Mouse (Mus musculus) hindbrain, postnatal 0 days (tissue): ENCODE results near the gene Jph2. TPM values are rescaled to one million over a fixed set of nuclear protein-coding genes. Genes with fewer than 3 reads are reported as not detected.

Experiments used
- ATAC-seq: fragments of 200-750 bp; cut with Nextera tagmentation; 2 replicates; pipeline ENCODE4 v1.8.0; 2017; ENCODE audit warnings: mild to moderate bottlenecking, moderate TSS enrichment, moderate library complexity
- DNase-seq: peaks from one replicate; pipeline ENCODE4 v3.0.0-alpha.2; 2015; ENCODE audit warnings: low spot score
- H3K27ac ChIP-seq: fragments of 300-500 bp; sonication (generic); 2 replicates; pipeline ENCODE4 v1.5.1; 2014; ENCODE audit warnings: mild to moderate bottlenecking
- H3K27me3 ChIP-seq: fragments of 300-500 bp; sonication (generic); 2 replicates; pipeline ENCODE4 v1.6.1; 2014; ENCODE audit warnings: low read length, mixed read lengths; ENCODE audit not compliant: insufficient read depth
- H3K36me3 ChIP-seq: fragments of 300-500 bp; sonication (generic); 2 replicates; pipeline ENCODE4 v1.6.1; 2014; ENCODE audit warnings: low read length, mixed read lengths; ENCODE audit not compliant: insufficient read depth
- H3K4me1 ChIP-seq: fragments of 300-500 bp; sonication (generic); 2 replicates; pipeline ENCODE4 v1.6.1; 2014; ENCODE audit warnings: antibody characterized with exemption, low read length, mixed read lengths; ENCODE audit not compliant: insufficient read depth
- H3K4me2 ChIP-seq: fragments of 300-500 bp; sonication (generic); 2 replicates; pipeline ENCODE4 v1.6.1; 2014; ENCODE audit warnings: low read depth, mild to moderate bottlenecking, low read length, moderate library complexity, mixed read lengths
- H3K4me3 ChIP-seq: fragments of 300-500 bp; sonication (generic); 2 replicates; pipeline ENCODE4 v1.5.1; 2014; ENCODE audit warnings: low read length
- H3K9ac ChIP-seq: fragments of 300-500 bp; sonication (generic); replicated peaks from 2 replicates; pipeline ENCODE4 v1.6.1; 2014; ENCODE audit warnings: mild to moderate bottlenecking, low read length, moderate library complexity, mixed read lengths
- H3K9me3 ChIP-seq: fragments of 300-500 bp; sonication (generic); 2 replicates; pipeline ENCODE4 v1.6.1; 2016; ENCODE audit warnings: low read length, mixed read lengths
- CTCF ChIP-seq: IDR thresholded peaks from 2 replicates; pipeline ENCODE4 v1.5.1; 2016; ENCODE audit warnings: antibody characterized with exemption, control low read depth, low read depth
- WGBS: fragments of 180-500 bp; shearing (Covaris S2); extraction: QIAGEN DNeasy Blood & Tissue Kit; methylation state at CpG from one replicate; pipeline ENCODE4 v1.1.7; 2014; 5-methylcytosine and 5-hydroxymethylcytosine counted together
- polyA plus RNA-seq: library from polyadenylated mRNA; unstranded; fragments of >200 nt; fragmentation: Nextera tagmentation; extraction: Ambion mirVana; gene quantifications from 2 replicates; pipeline ENCODE4 v1.2.1, GENCODE M21; 2015
- total RNA-seq: library from RNA; depleted of rRNA; stranded (reverse); fragments of >200 nt; gene quantifications from 2 replicates; pipeline ENCODE4 v1.2.3, GENCODE M21; 2014

The Jph2 gene
- total and polyA plus RNA-seq, 2 experiments from 2014 or later = 0.88 to 1.2 TPM

GRCm38 (mm10) chr2:163438246-163438618 lies 40.4 kb upstream of the Jph2 start, which contains the start of gene Gdap1l1:
TSS of gene Gdap1l1 (plus strand) at chr2:163438476.
- peak within 1 kb of the TSS; percentile 79 for H3K4me2 ChIP-seq
- no peaks in the 10 kb centered on the region for H3K27me3 ChIP-seq
- WGBS = under 1% methylated on average over 14 of the region's 18 CpGs
- no peaks in the 10 kb centered on the region for H3K9me3 ChIP-seq
- peaks cover 5% of the 10 kb centered on the region; the same call in 1 of the 2 replicates for H3K4me1 ChIP-seq
- DNase-seq (peak; percentile 87), ATAC-seq (peak; percentile 90)
- peak within 1 kb of the TSS; percentile 88 for H3K27ac ChIP-seq
- peak within 1 kb of the TSS; percentile 67 for H3K4me3 ChIP-seq
- no peaks in the 10 kb centered on the region for H3K36me3 ChIP-seq
- no peak for TF ChIP-seq CTCF
- peak within 1 kb of the TSS; percentile 78 for H3K9ac ChIP-seq

- Histone ChIP-seq H3K9ac (peak overlapping the region; percentile 78), H3K4me1 (peaks cover 5% of the 10 kb centered on the region; the same call in 1 of the 2 replicates), H3K4me3 (peak overlapping the region; percentile 67), H3K27ac (peak overlapping the region; percentile 88), H3K27me3 (no peaks in the 10 kb centered on the region), H3K4me2 (peak overlapping the region; percentile 79), H3K36me3 (no peaks in the 10 kb centered on the region), H3K9me3 (no peaks in the 10 kb centered on the region)
- 26% methylated on average over 4 of the region's 4 CpGs for WGBS
- no peak for TF ChIP-seq CTCF
- no peak for DNase-seq
- peak; percentile 12; the same call in 1 of the 2 replicates for ATAC-seq
Observed at GRCm38 (mm10) chr2:163437800-163438199, 40.0 kb upstream of the Jph2 start.

GRCm38 (mm10) chr2:163433971-163434370 lies 36.2 kb upstream of the Jph2 start:
- Histone ChIP-seq H3K36me3 (no peaks in the 10 kb centered on the region), H3K27ac (no peak overlapping the region), H3K9me3 (no peaks in the 10 kb centered on the region), H3K27me3 (no peaks in the 10 kb centered on the region), H3K4me1 (no peaks in the 10 kb centered on the region; the same call in 1 of the 2 replicates), H3K4me2 (no peak overlapping the region), H3K9ac (no peak overlapping the region), H3K4me3 (no peak overlapping the region)
- ATAC-seq (no peak), DNase-seq (peak; percentile 49)
- TF ChIP-seq CTCF = no peak
- 19% methylated on average over 4 of the region's 4 CpGs for WGBS

GRCm38 (mm10) chr2:163431289-163431688 lies 33.5 kb upstream of the Jph2 start:
- no peak overlapping the region for H3K9ac ChIP-seq
- DNase-seq (no peak), ATAC-seq (no peak)
- no peak overlapping the region for H3K4me3 ChIP-seq
- H3K27me3 ChIP-seq = no peaks in the 10 kb centered on the region
- no peaks in the 10 kb centered on the region for H3K36me3 ChIP-seq
- no peak for TF ChIP-seq CTCF
- no peak overlapping the region for H3K27ac ChIP-seq
- 86% methylated on average over 9 of the region's 9 CpGs for WGBS
- no peak overlapping the region for H3K4me2 ChIP-seq
- no peaks in the 10 kb centered on the region for H3K9me3 ChIP-seq
- H3K4me1 ChIP-seq = no peaks in the 10 kb centered on the region; the same call in 1 of the 2 replicates

GRCm38 (mm10) chr2:163428346-163429011 lies 30.7 kb upstream of the Jph2 start:
- Histone ChIP-seq H3K36me3 (no peaks in the 10 kb centered on the region), H3K4me1 (no peaks in the 10 kb centered on the region), H3K4me2 (no peak overlapping the region), H3K27ac (no peak overlapping the region), H3K9ac (no peak overlapping the region), H3K27me3 (no peaks in the 10 kb centered on the region), H3K4me3 (no peak overlapping the region), H3K9me3 (no peaks in the 10 kb centered on the region)
- 59% methylated on average over 4 of the region's 4 CpGs for WGBS
- DNase-seq = no peak
- TF ChIP-seq CTCF = no peak
- no peak for ATAC-seq

GRCm38 (mm10) chr2:163424597-163424996 lies 26.8 kb upstream of the Jph2 start, which contains the start of gene Oser1:
TSS of gene Oser1 (minus strand) at chr2:163424697.
- Histone ChIP-seq H3K4me1 (peaks cover 9% of the 10 kb centered on the region), H3K4me2 (no peak within 1 kb of the TSS), H3K27me3 (no peaks in the 10 kb centered on the region), H3K27ac (no peak within 1 kb of the TSS), H3K4me3 (no peak within 1 kb of the TSS), H3K9me3 (no peaks in the 10 kb centered on the region), H3K9ac (0 out of 2 replicates have a peak within 1 kb of the TSS, but pooled peaks have one; percentile 24), H3K36me3 (no peaks in the 10 kb centered on the region)
- TF ChIP-seq CTCF = no peak
- DNase-seq (no peak), ATAC-seq (no peak)
- WGBS = 80% methylated on average over 6 of the region's 6 CpGs
